Mouse (Mus musculus): ENCODE results near the gene Mesd.
A peak's percentile ranks its signal among the peaks of the same experiment; 100 is the strongest.

Mesd gene

DNA sequence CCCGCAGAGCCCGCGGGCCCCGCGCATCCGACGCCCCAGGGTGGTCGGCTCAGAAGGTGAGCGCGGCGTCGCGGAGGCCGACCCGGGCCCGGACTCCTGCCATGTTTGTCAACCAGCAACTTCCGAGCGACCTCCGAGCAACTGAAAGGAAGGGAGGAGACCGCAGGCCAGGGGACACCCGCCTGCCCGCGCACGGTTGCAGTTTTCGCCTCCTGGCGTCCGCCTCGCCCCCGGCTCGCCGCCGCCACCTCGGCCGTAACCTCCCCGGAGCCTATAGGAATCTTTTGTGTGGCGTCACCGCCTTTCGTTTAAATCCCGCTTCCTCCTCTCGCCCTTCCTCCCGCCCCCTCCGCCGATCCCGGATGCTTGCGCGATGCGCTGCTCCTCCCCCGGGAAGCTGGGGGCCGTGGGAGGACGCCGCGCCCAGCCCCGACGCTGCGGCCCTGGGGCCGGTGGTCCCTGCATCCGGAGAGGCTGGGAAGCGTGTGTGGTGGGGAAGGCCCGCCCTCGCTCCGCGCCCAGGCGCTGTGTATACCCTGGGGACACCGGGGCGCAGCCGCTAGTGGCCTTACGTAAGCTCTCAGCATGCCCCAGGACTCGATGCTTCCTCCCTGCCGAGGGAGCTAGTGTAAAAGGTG is at the start of gene Mesd, which contains the start of gene Tlnrd1:
Gene Mesd, plus strand, starts transcription at position 446 of the 638 bp plus-strand sequence.
Gene Tlnrd1, minus strand, starts transcription at position 285 of the 638 bp plus-strand sequence.
- peak; percentile 93 for DNase-seq

DNA sequence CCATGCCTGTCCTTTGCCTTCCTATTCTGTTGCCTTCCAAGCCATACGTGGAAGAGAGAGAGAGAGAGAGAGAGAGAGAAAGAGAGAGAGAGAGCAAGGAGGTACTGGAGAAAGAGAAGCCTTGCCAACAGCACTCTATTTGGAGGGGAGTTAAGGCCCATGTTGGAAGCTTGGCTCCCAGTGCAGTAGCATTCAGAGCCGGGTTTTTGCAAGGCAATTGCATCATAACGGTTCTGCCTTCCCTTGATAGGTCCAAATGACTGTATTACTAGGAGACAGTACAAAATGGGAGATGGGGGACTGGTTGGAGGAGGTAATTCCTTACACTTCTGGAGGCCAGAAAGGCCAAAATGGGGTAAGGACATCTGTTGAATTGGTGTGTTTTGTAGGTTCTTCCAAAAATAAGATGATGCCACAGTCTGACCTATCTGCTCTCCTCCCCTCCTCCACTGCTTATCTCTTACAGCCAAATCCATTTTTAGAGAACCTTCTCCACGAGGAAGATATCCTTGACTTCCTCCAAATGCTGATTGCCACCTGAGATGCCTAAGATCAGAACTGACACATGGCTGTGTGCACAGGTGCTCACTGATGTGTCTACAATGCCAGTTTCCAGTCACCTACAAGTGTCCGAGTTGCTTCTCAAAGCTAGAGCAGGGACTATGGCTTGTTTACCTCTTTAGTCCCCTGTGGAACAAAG is 45.6 kb upstream of the Mesd start:
- no peak for DNase-seq

- no peak for DNase-seq
These were observed 44.2 kb upstream of the Mesd start for GRCm38 (mm10) chr7:83840076-83840475.

DNA sequence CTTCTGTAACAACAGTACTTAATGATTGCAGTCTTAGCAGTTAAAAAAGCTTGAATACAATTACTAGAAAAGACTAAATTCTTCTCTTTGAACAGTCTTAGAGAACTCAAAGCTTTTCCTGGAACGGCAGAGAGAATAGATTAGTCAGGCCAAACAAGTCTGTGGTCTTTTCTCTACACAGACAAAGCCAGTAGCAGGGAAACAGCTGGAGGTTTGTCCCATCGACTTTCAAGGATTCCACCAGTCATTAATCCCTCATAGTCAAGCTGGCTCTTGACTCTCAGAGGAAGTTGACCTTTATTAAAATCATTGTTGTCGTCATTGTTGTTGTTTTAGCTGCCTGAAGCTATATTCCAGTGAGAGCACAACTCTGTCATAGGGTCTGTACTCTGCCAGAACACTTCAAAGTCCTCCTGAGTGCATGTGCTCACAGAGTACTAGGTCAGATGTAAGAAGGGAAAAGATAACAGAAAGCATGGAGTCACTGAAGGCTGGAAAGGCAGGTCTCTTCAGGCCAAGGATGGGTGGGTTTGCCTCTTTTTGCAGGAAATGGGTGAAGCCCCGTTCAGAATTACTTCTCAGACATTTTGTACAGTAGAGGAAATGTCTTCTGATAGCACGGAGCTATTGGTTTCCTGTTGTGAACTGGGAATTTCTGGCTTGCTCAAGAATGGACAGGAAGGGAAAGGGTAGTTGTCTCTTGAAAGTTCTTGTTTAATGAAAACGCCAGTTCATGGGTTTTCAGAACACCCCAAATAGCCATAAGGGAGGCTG is 41.6 kb upstream of the Mesd start:
- DNase-seq = no peak

DNA sequence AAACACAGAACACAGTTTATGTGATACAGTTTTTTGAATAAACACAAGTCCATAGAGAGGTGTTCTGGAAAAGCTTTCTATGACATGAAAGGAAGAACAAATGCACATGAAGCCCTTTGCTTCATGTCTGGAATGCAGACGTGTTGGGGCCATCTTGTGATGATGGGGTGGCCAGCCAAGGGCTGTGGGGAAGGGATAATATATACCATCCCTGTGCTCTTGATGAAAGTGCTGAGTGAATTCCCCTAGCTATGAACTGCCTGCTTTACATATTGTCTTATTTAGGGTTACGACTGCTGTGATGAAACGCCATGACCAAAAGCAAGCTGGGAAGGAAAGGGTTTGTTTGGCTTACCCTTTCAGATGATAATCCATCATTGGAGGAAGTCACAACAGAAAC is 39.5 kb upstream of the Mesd start:
- DNase-seq = no peak

DNA sequence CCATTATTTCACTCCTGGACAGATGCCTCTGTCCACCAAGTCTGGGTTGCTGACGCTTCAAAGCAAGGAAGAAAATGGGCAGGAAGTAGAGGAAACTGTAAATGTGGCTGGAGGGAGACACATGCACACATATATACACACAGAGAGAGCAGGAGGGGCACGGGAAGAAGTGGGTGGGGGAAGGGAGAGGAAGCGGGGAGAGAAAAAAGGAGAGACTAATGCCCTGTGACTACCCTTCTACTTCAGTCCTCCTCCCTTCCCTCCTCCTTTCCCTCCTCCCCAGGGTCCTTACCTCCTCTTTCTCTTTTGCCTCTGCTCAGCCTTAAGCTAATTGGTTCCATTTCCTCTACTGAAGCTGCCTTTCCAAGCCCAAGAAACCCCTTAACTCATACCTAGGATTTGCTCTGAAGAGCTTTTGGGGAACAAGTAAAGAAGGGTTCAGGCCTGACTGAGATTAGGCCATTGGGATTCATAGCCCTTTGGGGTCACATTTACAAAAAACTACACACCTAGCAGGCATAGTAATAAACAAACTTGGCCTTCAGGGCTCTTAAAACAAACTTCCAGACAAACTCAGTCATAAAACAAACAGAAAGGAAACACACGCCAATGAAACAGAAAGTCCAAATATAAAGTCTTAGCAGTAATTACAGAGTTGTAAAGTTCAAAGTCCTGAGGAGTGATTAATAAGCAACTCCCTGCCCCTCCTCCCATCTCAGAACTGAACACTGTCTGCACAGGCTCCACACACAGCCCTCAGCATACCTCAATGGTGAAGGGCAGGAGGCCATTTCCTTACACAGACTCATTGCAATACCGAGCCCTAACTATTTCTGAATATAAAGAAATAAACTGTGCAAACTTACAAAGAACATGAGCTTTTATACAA is 36.8 kb upstream of the Mesd start:
- no peak for DNase-seq

DNA sequence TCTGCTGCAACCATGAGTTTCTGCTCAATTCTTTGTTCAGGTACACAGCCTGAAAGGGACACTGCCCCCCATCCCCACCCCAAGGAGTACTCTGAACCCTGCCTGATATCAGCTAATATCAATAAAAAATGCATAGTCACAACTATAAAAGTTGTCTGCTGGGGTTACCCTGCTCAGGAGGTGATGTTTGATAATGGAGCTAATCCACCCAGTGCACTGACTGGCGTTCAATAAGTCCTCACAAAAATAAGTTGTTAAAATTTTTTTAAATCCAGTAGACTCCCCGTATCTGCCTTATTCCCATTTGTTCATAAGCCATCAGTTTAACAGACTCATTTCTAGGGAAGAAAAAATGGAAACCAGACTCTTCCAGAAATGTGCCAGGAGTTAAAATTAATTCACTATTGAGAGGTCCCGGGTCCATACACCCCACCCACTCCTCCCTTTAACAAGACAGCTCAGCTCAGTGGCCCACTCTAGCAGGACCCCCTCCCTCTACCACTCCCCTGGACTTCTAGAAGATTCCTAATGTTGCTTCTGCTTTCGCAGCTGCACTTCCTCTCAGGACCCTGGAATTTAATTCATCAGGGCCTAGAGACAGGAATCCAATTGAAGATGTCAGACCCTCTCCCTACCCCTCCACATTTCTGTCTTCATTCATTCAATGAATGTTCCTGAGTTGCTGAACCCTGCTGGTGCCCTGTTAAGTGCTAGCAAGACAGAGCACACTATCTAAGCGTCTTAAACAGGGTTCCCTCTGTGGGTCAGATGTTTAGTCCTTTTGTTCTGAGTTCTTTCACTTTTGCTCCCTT is 32.5 kb upstream of the Mesd start:
- DNase-seq = no peak

- DNase-seq = no peak
These were observed 31.6 kb upstream of the Mesd start for GRCm38 (mm10) chr7:83852381-83853380.

- DNase-seq = no peak
These were observed 29.1 kb upstream of the Mesd start for GRCm38 (mm10) chr7:83855203-83855602.

- no peak for DNase-seq
These were observed 27.7 kb upstream of the Mesd start for GRCm38 (mm10) chr7:83856353-83857207.

DNA sequence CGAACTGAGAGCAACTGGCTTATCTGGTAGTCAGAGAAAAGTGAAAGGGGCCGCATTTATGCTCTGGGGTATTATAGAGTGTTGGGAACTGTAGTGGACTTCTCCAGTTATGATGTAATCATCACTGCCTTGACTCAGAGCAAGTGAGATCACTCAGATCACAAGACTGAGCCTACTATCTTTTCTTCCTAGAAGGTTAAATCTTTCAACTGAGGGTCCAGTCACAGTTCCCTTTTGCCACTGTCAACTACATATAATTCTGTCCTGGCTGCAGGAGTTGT is 27.1 kb upstream of the Mesd start:
- DNase-seq = no peak

- DNase-seq = no peak
These were observed 26.3 kb upstream of the Mesd start for GRCm38 (mm10) chr7:83857921-83858320.

- no peak for DNase-seq
These were observed 24.7 kb upstream of the Mesd start for GRCm38 (mm10) chr7:83859378-83860083.

DNA sequence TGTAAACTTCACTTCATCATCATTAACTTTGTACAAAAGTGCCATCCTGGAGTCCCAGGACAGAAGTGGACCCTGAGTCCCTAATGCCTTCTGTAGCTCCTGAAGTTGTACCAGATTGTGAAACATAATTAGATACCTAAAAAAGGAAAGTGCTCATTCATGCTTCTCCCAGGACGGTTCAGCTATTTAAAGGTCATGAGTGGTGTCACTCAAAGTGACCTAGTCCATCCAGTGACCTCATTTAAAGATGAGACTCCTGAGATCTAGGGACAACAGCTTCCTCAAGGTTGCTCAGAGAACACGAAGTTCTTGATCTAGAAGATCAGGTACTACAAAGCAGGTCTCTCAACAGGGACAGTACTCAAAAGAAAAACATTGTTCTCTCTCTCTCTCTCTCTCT is 20.7 kb upstream of the Mesd start:
- DNase-seq = no peak

DNA sequence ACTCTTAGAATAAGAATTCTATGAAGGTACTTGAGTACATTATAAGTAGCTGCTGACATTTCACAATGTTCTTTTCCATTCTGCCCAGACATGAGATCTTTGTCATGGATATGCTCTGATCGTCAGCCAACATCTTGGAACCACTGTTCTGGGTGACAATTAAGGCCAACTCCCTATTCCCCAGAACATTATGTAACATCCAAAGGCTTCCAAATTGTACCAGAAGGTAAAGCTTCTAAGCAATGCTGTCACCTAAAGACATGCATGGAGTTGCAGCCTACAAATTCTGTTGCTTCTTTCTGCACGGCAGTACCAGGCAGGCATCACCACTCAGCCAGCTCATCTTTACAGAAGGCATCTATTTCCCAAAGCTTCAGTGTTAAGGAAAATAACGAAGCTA is 16.1 kb upstream of the Mesd start:
- DNase-seq = no peak

DNA sequence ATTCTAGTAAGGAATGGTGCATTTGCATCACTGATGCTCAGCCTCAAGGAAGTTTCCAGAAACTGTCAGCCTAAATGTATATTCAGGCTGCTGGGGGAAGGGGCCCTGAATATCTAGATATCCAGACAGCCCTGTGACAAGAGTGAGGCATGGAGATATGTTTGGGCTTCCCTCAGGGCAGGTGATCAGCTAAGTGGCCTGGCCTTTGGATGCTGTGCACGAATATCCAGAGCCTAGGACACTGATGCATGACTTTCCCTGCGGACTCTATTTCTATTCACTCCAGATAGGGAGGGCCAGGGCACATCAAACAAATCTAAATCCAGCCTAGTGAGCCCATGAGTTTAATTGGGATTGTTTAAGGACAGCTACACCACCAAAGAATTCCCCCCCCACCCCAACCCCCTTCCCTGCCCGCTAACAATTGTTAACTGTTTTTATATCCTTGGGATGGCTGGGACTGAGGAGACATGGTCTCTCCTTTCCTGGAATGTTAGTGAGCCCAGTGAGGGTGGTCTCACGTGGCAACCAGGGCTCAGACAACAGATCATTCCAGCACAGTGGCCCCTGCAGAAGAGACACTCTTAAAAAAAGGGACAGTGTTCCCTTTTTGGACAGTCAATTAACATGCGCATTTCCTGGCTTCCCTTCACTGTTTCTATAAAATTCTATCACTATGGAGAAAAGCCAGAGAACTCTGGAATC is 14.3 kb upstream of the Mesd start:
- DNase-seq = no peak

GRCm38 (mm10) chr7:83877088-83877487 is 7.2 kb upstream of the Mesd start:
- DNase-seq = no peak

DNA sequence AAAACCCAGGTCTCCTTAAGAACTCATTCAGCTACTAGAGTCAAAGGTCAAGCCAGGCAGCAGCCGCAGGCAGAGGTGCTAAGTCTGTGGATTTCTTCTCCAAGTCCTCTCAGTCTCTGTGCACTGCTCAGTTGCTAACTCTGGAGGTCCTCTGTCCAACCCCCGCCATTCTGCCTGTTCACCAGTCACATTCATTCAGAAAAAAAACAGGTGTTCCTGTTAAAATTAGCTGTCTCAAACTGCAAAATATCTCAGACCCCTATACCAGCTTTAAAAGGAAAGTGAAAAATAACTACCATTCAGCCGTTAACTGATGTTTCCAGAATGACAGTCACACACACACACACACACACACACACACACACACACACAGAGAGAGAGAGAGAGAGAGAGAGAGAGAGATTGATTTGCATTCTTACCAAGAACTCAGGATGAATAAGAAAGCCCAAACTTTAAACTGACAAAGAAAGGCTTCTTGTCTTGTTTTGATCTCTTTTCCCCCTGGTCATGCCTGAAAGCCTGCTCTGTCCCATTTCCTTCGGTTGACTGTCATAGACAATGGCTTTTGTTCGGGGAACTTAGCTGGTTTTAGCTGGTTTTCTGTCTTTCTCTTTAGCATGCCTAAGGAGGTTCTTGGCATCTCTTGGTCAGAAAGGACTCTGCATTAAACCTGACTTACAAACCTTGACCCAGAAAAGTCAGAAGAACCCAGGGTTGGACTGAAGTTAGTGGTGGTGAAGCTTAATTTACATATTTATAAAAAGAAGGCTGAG is 5.4 kb upstream of the Mesd start:
- DNase-seq = peak; percentile 11

Data from right cerebral cortex, postnatal 25 days (tissue).